Mouse (Mus musculus): ENCODE results near the gene Ablim2. TPM values are rescaled to one million over a fixed set of nuclear protein-coding genes. Genes with fewer than 3 reads are reported as not detected.

The Ablim2 gene
- polyA plus RNA-seq, 1 experiment from 2014 or later = 1.8 TPM

DNA sequence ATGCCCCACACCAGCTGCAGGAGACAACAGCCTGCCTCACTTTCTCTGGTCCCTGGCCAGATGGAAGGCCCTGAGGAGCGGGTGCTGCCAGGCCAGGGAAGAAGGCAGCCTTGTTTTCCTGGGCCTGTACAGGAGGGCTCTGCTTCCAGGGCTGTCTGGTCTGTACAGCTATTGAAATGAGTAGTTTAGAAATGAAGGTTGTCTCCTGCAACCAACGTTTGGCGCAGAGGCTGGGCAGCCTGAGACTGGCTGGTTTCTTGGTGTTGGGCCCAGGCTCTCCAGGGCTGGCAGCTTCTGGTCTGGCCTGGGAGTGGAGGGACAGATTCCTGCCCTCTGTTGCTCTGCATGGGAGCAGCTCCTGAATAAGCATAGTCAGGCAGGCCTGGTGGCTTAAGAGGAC is 72.4 kb downstream of the Ablim2 start:
- H3K36me3 ChIP-seq = no peaks in the 10 kb centered on the region
- no peak for ATAC-seq (ENCODE audit: low FRiP score, low read depth)
- no peaks in the 10 kb centered on the region for H3K9me3 ChIP-seq
- H3K4me1 ChIP-seq = no peaks in the 10 kb centered on the region
- H3K27ac ChIP-seq = no peak overlapping the region
- H3K4me2 ChIP-seq (replicated peaks) = no peak overlapping the region
- H3K9ac ChIP-seq = no peak overlapping the region
- H3K4me3 ChIP-seq = no peak overlapping the region
- H3K27me3 ChIP-seq = no peaks in the 10 kb centered on the region
- WGBS = 83% methylated on average over 3 of the region's 3 CpGs

DNA sequence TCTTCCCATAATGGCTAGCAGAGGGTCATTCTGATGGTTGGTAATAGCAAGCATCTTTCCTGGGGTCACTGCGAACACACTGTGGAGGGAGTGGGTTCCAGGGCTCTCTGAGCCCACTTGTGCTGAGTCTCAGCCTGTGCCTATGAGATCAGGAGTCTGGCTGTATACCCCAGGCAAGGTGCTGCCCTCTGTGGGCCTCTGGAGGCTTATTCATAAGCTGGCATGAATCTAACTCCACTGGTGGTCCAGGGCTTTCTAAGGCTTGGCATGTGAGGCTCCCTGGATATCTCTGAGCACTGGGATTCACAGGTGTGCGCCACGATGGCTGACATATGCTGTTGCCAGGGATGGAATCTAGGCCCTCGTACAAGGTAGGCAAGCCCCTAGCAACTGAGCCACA is 76.2 kb downstream of the Ablim2 start:
- no peak for ATAC-seq (ENCODE audit: low FRiP score, low read depth)
- Histone ChIP-seq H3K4me1 (no peaks in the 10 kb centered on the region), H3K27me3 (no peaks in the 10 kb centered on the region), H3K36me3 (no peaks in the 10 kb centered on the region), H3K9ac (no peak overlapping the region), H3K9me3 (no peaks in the 10 kb centered on the region), H3K4me2 (replicated peaks) (no peak overlapping the region), H3K27ac (no peak overlapping the region), H3K4me3 (no peak overlapping the region)
- 81% methylated on average over 4 of the region's 4 CpGs for WGBS

- no peaks in the 10 kb centered on the region for H3K4me1 ChIP-seq
- H3K4me2 ChIP-seq (replicated peaks) = no peak overlapping the region
- H3K4me3 ChIP-seq = no peak overlapping the region
- H3K27me3 ChIP-seq = no peaks in the 10 kb centered on the region
- H3K9ac ChIP-seq = no peak overlapping the region
- no peak for ATAC-seq (ENCODE audit: low FRiP score, low read depth)
- H3K27ac ChIP-seq = no peak overlapping the region
- H3K36me3 ChIP-seq = no peaks in the 10 kb centered on the region
- H3K9me3 ChIP-seq = no peaks in the 10 kb centered on the region
- WGBS = 92% methylated on average over 15 of the region's 15 CpGs
Measured at GRCm38 (mm10) chr5:35836992-35837391, 79.3 kb downstream of the Ablim2 start.

- 50% methylated on average over 2 of the region's 2 CpGs for WGBS
- Histone ChIP-seq H3K27ac (no peak overlapping the region), H3K27me3 (no peaks in the 10 kb centered on the region), H3K4me2 (replicated peaks) (no peak overlapping the region), H3K4me3 (no peak overlapping the region), H3K9me3 (no peaks in the 10 kb centered on the region), H3K4me1 (no peaks in the 10 kb centered on the region), H3K9ac (no peak overlapping the region), H3K36me3 (no peaks in the 10 kb centered on the region)
- ATAC-seq (ENCODE audit: low FRiP score, low read depth) = no peak
Measured at GRCm38 (mm10) chr5:35839262-35839661, 81.6 kb downstream of the Ablim2 start.

- Histone ChIP-seq H3K4me2 (replicated peaks) (no peak overlapping the region), H3K27me3 (peaks cover 3% of the 10 kb centered on the region; the same call in 1 of the 2 replicates), H3K4me1 (no peaks in the 10 kb centered on the region), H3K9me3 (no peaks in the 10 kb centered on the region), H3K36me3 (no peaks in the 10 kb centered on the region), H3K27ac (no peak overlapping the region), H3K9ac (no peak overlapping the region), H3K4me3 (no peak overlapping the region)
- WGBS = 73% methylated on average over 5 of the region's 5 CpGs
- no peak for ATAC-seq (ENCODE audit: low FRiP score, low read depth)
Measured at GRCm38 (mm10) chr5:35851485-35851884, 93.8 kb downstream of the Ablim2 start.

DNA sequence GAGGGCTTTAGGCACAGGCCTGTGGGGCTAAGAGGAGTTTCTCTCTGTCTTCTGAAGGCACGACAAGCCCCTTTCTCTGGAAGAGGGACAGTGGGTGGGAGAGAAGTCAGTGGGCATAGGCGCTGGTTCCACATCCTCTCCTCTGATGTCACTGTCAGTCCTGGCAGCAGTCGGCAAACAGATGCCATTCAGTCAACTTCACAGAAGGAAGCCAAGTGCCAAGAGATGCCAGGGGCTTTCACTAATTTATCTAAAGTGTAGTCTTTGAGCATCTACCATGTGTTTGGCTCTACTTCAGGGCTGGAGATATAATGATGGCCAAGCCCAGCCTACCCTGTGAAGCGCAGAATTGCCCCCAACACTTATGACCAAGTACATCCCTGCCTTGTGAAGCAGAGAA is 95.8 kb downstream of the Ablim2 start:
- WGBS = 89% methylated on average over 4 of the region's 4 CpGs
- H3K27ac ChIP-seq = no peak overlapping the region
- ATAC-seq (ENCODE audit: low FRiP score, low read depth) = no peak
- no peak overlapping the region for H3K9ac ChIP-seq
- no peak overlapping the region for H3K4me3 ChIP-seq
- no peak overlapping the region for H3K4me2 ChIP-seq (replicated peaks)
- no peaks in the 10 kb centered on the region for H3K9me3 ChIP-seq
- H3K27me3 ChIP-seq = peaks cover 3% of the 10 kb centered on the region; the same call in 1 of the 2 replicates
- H3K36me3 ChIP-seq = no peaks in the 10 kb centered on the region
- peaks cover 6% of the 10 kb centered on the region; the same call in 1 of the 2 replicates for H3K4me1 ChIP-seq

DNA sequence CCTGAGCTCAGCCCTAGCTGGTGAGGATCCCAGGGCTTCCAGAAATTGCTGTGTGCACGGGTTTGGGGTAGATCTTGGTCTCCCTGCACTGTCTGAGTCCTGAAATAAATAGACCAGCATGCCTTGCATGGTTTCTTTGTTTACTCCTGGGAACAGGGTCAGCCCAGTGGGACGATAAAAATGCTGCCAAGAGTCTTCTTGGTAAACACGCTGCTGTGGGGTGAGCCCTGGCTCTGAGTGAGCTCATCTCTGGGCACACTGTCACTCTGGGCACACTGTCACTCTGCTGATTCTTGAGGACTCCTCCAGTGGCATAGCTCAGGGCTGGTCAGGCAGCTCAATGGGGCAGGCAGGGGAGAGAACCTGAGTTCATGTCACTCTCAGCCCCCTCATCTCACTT is 98.6 kb downstream of the Ablim2 start:
- Histone ChIP-seq H3K4me1 (peaks cover 6% of the 10 kb centered on the region; the same call in 1 of the 2 replicates), H3K4me2 (replicated peaks) (no peak overlapping the region), H3K4me3 (no peak overlapping the region), H3K9ac (no peak overlapping the region), H3K36me3 (no peaks in the 10 kb centered on the region), H3K27me3 (peaks cover 3% of the 10 kb centered on the region; the same call in 1 of the 2 replicates), H3K27ac (no peak overlapping the region), H3K9me3 (no peaks in the 10 kb centered on the region)
- 51% methylated on average over 3 of the region's 3 CpGs for WGBS
- ATAC-seq (ENCODE audit: low FRiP score, low read depth) = no peak

DNA sequence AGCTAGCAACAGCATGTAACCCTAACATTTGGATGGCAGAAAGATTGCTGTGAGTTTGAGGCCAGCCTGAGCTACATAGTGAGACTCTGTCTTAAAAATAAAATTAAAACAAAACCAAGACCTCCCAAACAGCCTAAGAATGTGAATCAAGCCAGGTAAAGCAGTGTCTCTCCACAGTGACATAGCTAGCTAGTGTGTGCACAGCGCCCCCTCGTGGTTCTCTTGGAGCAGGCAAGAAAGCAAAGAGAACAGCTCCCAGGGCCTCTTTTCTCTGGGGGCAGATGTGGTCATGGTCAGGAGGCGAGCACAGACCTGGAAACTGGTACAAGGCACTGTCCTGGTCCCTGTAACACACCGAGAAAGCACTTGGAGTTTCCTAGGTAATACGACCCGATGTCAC is 100.4 kb downstream of the Ablim2 start:
- H3K4me3 ChIP-seq = no peak overlapping the region
- H3K27ac ChIP-seq = no peak overlapping the region
- no peak overlapping the region for H3K9ac ChIP-seq
- H3K27me3 ChIP-seq = peaks cover 3% of the 10 kb centered on the region; the same call in 1 of the 2 replicates
- ATAC-seq (ENCODE audit: low FRiP score, low read depth) = no peak; the same call in 1 of the 2 replicates
- no peaks in the 10 kb centered on the region for H3K36me3 ChIP-seq
- 17% methylated on average over 6 of the region's 6 CpGs for WGBS
- peaks cover 6% of the 10 kb centered on the region; the same call in 1 of the 2 replicates for H3K4me1 ChIP-seq
- no peaks in the 10 kb centered on the region for H3K9me3 ChIP-seq
- H3K4me2 ChIP-seq (replicated peaks) = no peak overlapping the region

DNA sequence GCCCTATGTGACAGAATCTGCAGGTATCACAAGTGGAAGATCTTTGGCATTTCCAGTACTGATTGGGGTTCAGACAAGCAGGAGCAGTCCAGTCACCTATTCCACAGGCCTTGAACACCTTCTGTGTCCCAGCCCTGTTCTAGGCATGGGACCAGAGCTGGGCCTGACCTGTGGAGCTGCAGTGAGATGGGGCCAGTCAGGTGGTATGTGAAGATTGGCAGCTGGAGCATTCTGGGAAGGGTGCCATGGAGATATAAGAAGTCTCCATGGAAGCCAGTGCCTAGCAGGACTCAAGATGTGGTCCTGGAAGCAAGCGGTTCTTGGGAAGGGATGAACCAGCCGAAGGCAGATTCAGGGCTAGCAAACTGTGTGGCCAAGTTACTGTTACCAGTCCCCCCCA is 103.8 kb downstream of the Ablim2 start:
- no peak for ATAC-seq (ENCODE audit: low FRiP score, low read depth)
- no peaks in the 10 kb centered on the region for H3K9me3 ChIP-seq
- H3K36me3 ChIP-seq = no peaks in the 10 kb centered on the region
- H3K4me1 ChIP-seq = peaks cover 6% of the 10 kb centered on the region; the same call in 1 of the 2 replicates
- 91% methylated on average over 2 of the region's 2 CpGs for WGBS
- no peaks in the 10 kb centered on the region; the same call in 1 of the 2 replicates for H3K27me3 ChIP-seq
- no peak overlapping the region for H3K4me3 ChIP-seq
- no peak overlapping the region for H3K4me2 ChIP-seq (replicated peaks)
- no peak overlapping the region for H3K9ac ChIP-seq
- H3K27ac ChIP-seq = no peak overlapping the region

GRCm38 (mm10) chr5:35869973-35870372 is 112.3 kb downstream of the Ablim2 start:
- Histone ChIP-seq H3K4me3 (no peak overlapping the region), H3K9me3 (no peaks in the 10 kb centered on the region), H3K9ac (no peak overlapping the region), H3K27ac (no peak overlapping the region), H3K36me3 (no peaks in the 10 kb centered on the region), H3K27me3 (no peaks in the 10 kb centered on the region), H3K4me2 (replicated peaks) (no peak overlapping the region), H3K4me1 (no peaks in the 10 kb centered on the region)
- no peak for ATAC-seq (ENCODE audit: low FRiP score, low read depth)
- 58% methylated on average over 4 of the region's 4 CpGs for WGBS

- Histone ChIP-seq H3K9me3 (no peaks in the 10 kb centered on the region), H3K27ac (no peak overlapping the region), H3K4me3 (no peak overlapping the region), H3K4me2 (replicated peaks) (no peak overlapping the region), H3K36me3 (no peaks in the 10 kb centered on the region), H3K27me3 (no peaks in the 10 kb centered on the region), H3K9ac (no peak overlapping the region), H3K4me1 (no peaks in the 10 kb centered on the region)
- 52% methylated on average over 8 of the region's 8 CpGs for WGBS
- peak; percentile 20; the same call in 1 of the 2 replicates for ATAC-seq (ENCODE audit: low FRiP score, low read depth)
Measured at GRCm38 (mm10) chr5:35870408-35871012, 112.8 kb downstream of the Ablim2 start.

GRCm38 (mm10) chr5:35873382-35873781 is 115.7 kb downstream of the Ablim2 start:
- 0 out of 2 replicates have a peak overlapping the region, but pooled peaks have one; percentile 8 for H3K9ac ChIP-seq
- H3K27ac ChIP-seq = no peak overlapping the region
- 50% methylated on average over 4 of the region's 4 CpGs for WGBS
- H3K4me2 ChIP-seq (replicated peaks) = no peak overlapping the region
- H3K4me1 ChIP-seq = no peaks in the 10 kb centered on the region
- no peaks in the 10 kb centered on the region for H3K27me3 ChIP-seq
- no peak overlapping the region for H3K4me3 ChIP-seq
- no peak for ATAC-seq (ENCODE audit: low FRiP score, low read depth)
- no peaks in the 10 kb centered on the region for H3K9me3 ChIP-seq
- no peaks in the 10 kb centered on the region for H3K36me3 ChIP-seq

GRCm38 (mm10) chr5:35876236-35876635 is 118.6 kb downstream of the Ablim2 start:
- ATAC-seq (ENCODE audit: low FRiP score, low read depth) = no peak

More at GRCm38 (mm10) chr5:35876236-35876635, 118.6 kb downstream of the Ablim2 start:
- Histone ChIP-seq H3K4me2 (replicated peaks) (no peak overlapping the region), H3K9me3 (no peaks in the 10 kb centered on the region), H3K27me3 (no peaks in the 10 kb centered on the region), H3K36me3 (no peaks in the 10 kb centered on the region), H3K4me1 (0 out of 2 replicates have a peak, but pooled peaks cover 3% of the 10 kb centered on the region), H3K27ac (no peak overlapping the region), H3K9ac (no peak overlapping the region), H3K4me3 (no peak overlapping the region)
- 89% methylated on average over 5 of the region's 5 CpGs for WGBS

Measured in limb, embryonic 13.5 days (tissue).